Mouse (Mus musculus) retina, adult 2 months (tissue): ENCODE measurements around the gene Gm13119.
"Not testable (repeated sequence)": the region's sequence is repeated elsewhere in the genome, so short reads cannot be mapped to it uniquely, and the experiment has no call there.

Experiments used
- DNase-seq: peaks from one replicate; pipeline ENCODE4 v3.0.0-alpha.2; 2012; ENCODE audit warnings: low read depth, low spot score

Gene Gm13119

DNA sequence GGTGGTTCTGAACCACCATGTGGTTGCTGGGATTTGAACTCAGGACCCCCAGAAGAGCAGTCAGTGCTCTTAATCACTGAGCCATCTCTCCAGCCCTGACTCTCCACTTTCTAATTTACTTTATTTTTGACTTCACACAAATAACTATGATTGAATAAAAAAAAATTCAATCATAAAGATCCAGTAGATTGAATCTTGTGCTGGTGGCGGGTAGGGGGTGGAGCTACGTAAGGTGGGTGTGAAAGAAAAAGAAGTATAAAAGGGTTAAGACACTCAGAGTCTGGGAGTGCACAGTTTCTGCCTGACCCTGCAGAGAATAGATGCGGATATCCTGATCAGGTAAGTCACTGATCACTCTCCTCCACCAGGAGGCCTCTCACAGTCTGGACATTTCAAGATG lies at the start of gene Gm13119:
Gene Gm13119, plus strand, starts transcription at position 301 of the 400 bp plus-strand sequence.
- not testable (repeated sequence) for DNase-seq

DNA sequence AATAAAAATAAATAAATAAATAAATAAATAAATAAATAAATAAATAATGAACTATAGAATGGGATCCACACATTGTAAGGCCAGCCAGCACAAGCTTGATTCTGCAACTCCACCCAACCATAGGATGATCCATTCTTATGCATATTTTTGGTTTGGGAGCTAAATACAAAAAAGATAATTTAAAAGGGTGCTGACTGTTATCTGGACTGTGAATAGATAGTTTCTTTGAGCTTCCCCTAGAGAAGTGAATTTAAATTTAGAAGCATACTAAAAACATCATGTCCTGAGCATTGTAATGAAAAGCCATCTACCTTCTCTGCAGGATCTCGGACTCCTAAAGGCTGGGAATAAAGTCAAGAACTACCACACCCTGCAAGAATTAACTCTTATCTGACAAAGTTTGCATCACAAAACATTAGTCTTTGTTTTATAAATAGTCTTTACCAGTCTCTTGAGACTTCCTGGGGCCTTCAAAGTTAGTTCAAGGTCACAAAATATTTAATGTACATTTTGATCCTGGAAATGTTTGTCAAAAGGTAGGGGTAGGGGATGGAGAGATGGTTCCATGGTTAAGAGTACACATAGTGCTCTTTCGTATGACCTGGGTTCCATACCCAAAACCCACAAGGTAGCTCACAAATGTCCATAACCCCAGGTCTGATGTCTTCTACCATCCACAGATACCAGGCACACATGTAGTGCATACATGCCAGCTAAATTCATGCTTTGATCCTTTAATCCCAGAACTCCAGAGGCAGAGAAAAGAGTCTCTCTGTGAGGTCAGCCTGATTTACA lies 44.9 kb upstream of the Gm13119 start:
- not testable (repeated sequence) for DNase-seq

DNA sequence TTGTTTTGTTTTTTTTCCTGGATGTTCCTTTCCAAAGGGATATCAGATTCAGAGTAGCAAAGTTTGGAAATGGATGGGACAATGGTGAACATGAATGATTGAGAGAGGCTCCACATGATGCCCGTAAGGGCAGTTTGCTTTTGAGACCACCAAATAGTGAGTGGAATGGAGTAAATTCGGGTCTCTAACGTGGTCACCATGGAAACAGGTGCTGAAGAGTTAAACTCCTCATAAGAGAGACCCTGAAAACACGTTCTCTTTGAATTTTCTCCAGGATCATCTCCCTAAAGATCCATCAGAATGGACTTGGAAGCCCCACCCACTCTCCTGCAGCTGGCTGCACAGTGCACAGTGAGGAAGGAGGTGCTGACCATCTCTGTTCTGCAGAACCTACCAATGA lies 27.8 kb upstream of the Gm13119 start, which contains the start of gene Gm13128:
Gene Gm13128, plus strand, starts transcription at position 301 of the 400 bp plus-strand sequence.
- not testable (repeated sequence) for DNase-seq

DNA sequence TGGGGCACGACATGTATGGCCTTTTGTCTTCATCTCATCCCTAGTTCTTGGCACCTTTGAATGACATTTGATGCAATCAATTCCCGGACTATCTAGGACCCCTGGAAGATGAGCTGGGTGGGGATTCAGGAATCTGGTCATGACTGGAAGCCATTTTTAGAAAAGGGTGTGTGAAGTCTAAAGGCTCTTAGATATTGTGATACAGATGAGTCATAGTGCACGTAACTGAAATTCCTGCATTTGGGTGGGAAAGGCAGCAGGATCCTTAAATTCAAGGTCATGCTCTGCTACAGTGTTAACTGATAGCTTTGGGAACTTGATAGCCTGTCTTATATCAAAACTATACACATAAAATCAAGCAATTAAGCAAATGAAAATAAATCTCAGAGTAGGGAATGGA lies 21.9 kb upstream of the Gm13119 start:
- not testable (repeated sequence) for DNase-seq

DNA sequence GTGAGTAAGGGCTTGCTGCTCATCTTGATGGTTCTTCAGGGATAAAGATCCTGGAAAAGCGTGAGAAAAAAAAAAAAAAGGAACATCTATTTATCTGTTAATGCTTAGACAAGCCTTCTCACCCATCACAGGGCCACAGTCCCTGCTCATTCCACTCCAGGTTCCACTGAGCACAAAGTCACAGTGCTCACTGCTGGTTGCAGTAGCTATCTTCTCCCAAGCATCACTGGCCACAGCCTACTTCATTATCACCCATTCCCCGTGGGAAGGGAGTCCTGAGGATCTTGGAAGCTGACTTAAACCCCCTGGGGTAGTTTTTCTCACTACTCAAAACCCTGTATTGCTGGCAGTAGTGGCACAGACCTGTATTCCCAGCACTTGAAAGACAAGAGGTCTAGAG lies 20.2 kb downstream of the Gm13119 start, which contains the start of gene Pramef20:
Gene Pramef20, minus strand, starts transcription at position 23 of the 400 bp plus-strand sequence.
- DNase-seq = no peak

DNA sequence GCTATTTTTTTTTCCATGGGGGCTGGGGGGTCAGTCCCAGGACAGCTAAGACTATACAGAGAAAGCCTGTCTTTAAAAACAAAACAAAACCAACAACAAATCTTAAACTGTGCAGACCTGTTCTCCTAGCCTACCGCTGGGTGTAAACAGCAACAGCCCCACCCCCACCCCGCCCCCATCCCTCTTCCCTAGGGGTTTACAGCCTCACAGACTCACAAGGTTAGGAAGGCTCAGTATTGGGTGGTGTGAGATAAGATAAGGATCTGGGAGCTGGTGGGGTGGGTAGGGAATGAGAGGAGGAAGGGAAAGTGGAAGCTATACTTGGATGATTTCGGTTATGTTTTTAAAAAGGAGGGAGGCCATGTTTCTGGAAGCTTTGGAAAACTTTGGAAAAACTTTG lies 38.6 kb downstream of the Gm13119 start:
- DNase-seq = no peak

DNA sequence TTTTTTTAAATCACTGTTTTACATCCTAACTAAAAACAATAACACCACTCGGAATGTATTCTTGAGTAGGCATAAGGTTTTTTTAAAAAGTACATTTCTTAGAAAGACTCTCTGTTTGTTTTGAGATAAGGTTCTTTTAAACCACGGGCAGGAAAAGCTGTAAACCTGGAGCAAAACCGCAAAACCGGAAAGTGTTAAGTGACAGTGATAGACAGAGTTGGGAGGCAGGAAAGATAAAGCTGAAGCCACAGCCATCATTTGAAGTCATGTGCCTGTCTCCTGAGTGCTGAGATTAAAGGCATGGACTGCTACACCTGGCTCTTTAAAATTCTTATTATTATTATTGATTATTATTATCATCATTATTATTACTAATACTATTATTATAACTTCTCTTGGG lies 45.0 kb downstream of the Gm13119 start:
- no peak for DNase-seq

DNA sequence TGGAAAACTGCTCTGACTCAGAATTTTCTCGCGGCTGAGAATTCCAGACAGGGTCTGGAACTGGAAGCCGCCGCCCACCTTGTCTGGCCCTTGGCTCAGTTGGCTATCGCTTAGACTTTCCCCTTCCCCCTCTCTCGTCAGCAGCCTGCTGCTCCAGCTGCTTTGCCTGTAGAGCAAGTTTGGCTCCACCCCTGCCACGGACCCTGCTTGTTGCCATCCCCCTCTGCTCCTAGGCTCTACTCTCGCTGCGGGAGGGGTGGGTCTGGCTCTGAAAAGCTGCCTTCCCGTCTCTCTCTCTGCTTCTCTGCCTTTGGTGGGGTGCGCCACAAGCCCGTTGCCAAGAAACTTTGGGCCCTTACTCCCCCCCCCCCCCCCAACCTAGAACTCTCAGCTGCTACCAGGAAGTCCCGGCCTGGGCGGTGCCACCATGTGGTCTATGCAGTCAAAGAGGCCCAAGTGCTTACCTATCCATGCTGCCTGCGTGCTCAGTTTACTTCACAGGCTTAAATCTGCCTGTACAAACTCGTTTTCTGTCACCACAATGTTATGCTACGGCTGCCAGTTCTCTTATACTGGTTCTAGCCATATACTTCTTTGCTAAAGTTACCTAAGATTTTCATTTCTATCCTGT lies 46.8 kb downstream of the Gm13119 start:
- DNase-seq = no peak

DNA sequence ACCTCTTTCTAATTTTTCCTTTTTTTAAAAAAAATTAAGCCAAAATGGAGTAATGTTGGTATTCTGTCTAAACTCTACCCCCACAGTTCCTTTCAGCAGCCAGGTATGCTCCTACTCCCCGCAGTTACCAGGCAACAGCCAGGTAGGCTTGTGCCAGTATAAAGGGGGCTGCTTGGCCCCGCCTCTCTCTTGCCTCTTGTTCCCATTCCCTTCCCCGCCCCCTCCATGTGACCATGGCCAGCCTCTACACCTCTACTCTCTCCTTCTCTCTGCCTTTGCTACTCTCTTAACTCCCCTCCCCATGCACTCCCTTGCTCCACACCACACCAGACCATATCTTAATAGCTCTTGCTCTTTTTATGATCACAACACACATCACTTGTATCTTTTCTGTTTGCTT lies 48.5 kb downstream of the Gm13119 start:
- DNase-seq = no peak

DNA sequence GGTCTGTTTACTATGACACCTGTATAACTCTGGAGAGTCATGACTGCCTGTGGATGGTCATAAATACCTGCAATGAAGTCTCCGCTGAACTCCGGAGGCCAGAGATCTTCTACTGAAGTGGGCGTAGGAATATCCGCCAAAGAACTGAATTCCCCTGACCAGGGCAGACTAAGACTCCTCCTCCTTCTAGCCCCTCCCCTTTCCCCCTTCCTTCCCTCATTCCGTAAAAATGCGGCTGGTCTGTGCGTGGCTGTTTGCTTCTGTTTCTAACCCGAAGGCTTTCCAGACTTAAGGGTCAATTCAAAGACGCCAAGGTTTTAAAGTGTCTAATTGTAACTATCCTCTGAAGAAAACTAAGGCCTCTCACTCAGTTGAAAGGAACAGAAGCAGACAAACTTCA lies 50.5 kb downstream of the Gm13119 start, which contains the start of gene Pramef12:
Gene Pramef12, minus strand, starts transcription at position 175 of the 400 bp plus-strand sequence.
- no peak for DNase-seq
